Mouse (Mus musculus): ENCODE measurements at regions not wholly inside any gene's neighbourhood (a gene's known extent, or its start where the extent isn't known, plus 50 kb on each side); places are given as distances from the start of the nearest gene placed in this dataset.

DNA sequence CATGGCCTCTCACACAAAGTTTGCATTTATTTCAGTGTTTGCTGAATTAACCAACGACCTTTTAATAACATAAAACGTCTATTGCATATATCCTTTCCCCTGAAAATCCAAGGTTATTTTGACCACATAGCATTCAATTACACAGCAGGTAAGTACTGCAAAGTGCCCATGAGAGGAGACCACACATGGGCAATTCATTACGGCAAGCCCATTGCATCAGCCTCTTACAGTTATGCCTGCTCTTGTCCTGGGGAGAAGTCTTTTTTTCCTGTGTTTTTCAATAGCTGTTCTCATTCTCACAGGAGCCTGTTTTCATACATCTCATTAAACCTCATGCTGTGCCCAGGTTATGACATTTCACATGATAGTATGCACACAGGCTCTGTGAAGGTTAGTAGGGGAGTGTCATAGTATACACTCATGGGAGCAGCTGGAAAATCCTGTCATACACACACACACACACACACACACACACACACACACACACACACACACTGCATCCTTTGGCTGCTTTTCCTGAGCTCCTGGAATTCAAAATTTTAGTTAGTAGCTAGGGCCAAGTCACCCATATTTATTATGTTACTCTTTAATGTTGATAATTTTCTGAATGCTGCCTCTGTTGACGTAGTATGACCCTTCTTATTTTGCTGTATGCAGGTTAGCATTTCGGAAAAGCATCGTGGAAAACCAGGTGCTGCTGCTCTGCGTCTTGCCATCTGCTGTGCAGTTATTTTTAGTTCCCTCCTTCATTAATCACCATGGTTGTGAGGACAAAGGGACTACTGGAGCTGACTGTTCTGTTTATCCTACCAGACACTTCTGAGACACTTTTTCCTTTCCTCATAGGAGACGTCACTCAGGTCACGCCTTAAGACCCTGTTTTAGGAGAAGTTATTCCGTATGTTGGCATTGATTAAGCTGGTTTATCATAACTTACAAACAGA, 483.6 kb downstream of the Bckdhb start:
- 68% methylated on average over 10 of the region's 10 CpGs for WGBS
- no peaks in the 10 kb centered on the region for H3K4me1 ChIP-seq (replicated peaks; ENCODE audit: control insufficient read depth, insufficient read depth, low read length)
- peak; percentile 61 for ATAC-seq (replicated peaks; ENCODE audit: low FRiP score)
- no peak overlapping the region for H3K4me3 ChIP-seq (ENCODE audit: low read depth, low read length)
- no peak overlapping the region for H3K4me2 ChIP-seq (ENCODE audit: low read depth, low read length, severe bottlenecking)
- DNase-seq (ENCODE audit: low spot score) = no peak
- no peak overlapping the region for H3K9ac ChIP-seq (ENCODE audit: low read length)
- no peaks in the 10 kb centered on the region for H3K27me3 ChIP-seq (ENCODE audit: control insufficient read depth, insufficient read depth, low read length)
- no peak overlapping the region for H3K27ac ChIP-seq (ENCODE audit: low read depth, low read length)
- no peaks in the 10 kb centered on the region for H3K9me3 ChIP-seq (ENCODE audit: control insufficient read depth, low read length)
- H3K36me3 ChIP-seq (ENCODE audit: control insufficient read depth, insufficient read depth, low read length) = no peaks in the 10 kb centered on the region
